Mouse (Mus musculus) MEL (cell line): Measurements from ENCODE around the gene Tunar. TPM values are rescaled to one million over a fixed set of nuclear protein-coding genes. Genes with fewer than 3 reads are reported as not detected.
A peak's percentile ranks its signal among the peaks of the same experiment; 100 is the strongest.

ENCODE experiments used
- DNase-seq: peaks from one replicate; pipeline ENCODE4 v3.0.0; 2011; ENCODE audit warnings: low read depth, low spot score
- H3K27ac ChIP-seq: 2 replicates; pipeline ENCODE4 v1.5.1; 2012; ENCODE audit warnings: low read depth, mild to moderate bottlenecking, control low read depth, low read length, moderate library complexity; ENCODE audit not compliant: control insufficient read depth
- H3K27me3 ChIP-seq, 2 experiments: fragments of 150-350 bp in 1 of 2; sonication (generic) in 1 of 2; 2 replicates each; pipeline ENCODE4 v1.6.1; 2012; ENCODE audit warnings: low read length in 2 of 2, mild to moderate bottlenecking in 2 of 2, improper control_type of control experiment in 1 of 2, moderate library complexity in 1 of 2; ENCODE audit not compliant: insufficient read depth in 2 of 2, control insufficient read depth in 1 of 2
- H3K36me3 ChIP-seq, 2 experiments: 2 replicates each; pipeline ENCODE4 v1.6.1; 2012 to 2014; ENCODE audit warnings: low read length in 2 of 2, improper control_type of control experiment in 1 of 2, inconsistent platforms in 1 of 2, mild to moderate bottlenecking in 1 of 2; ENCODE audit not compliant: insufficient read depth in 2 of 2, control insufficient read depth in 1 of 2
- H3K4me1 ChIP-seq, 2 experiments: fragments of 150-350 bp in 1 of 2; sonication (generic) in 1 of 2; 2 replicates each; pipeline ENCODE4 v1.6.1; 2012; ENCODE audit warnings: low read length in 2 of 2, improper control_type of control experiment in 1 of 2, mild to moderate bottlenecking in 1 of 2; ENCODE audit not compliant: insufficient read depth in 2 of 2, control insufficient read depth in 1 of 2
- H3K4me3 ChIP-seq, 2 experiments: fragments of 150-350 bp in 1 of 2; sonication (generic) in 1 of 2; 2 replicates each; pipeline ENCODE4 v1.5.1; 2012; ENCODE audit warnings: low read depth in 2 of 2, low read length in 2 of 2, mild to moderate bottlenecking in 2 of 2, moderate library complexity in 2 of 2, control low read depth in 1 of 2, improper control_type of control experiment in 1 of 2; ENCODE audit not compliant: control insufficient read depth in 1 of 2, insufficient read depth in 1 of 2
- H3K79me2 ChIP-seq: 2 replicates; pipeline ENCODE4 v1.6.1; 2012; ENCODE audit warnings: mild to moderate bottlenecking, low read length, moderate library complexity; ENCODE audit not compliant: control insufficient read depth, poor library complexity, insufficient read depth
- H3K9ac ChIP-seq: 2 replicates; pipeline ENCODE4 v1.6.1; 2012; ENCODE audit warnings: low read depth, mild to moderate bottlenecking, control low read depth, low read length, moderate library complexity; ENCODE audit not compliant: control insufficient read depth, poor library complexity, severe bottlenecking
- H3K9me3 ChIP-seq: fragments of 150-350 bp; sonication (generic); replicated peaks from 2 replicates; pipeline ENCODE4 v1.6.1; 2012; ENCODE audit warnings: mild to moderate bottlenecking, low read length, improper control_type of control experiment, moderate library complexity; ENCODE audit not compliant: insufficient read depth
- CHD1 ChIP-seq: IDR thresholded peaks from 2 replicates; pipeline ENCODE4 v1.6.1; 2012; ENCODE audit warnings: low read depth, mild to moderate bottlenecking, inconsistent platforms, low read length, improper control_type of control experiment
- CTCF ChIP-seq, 3 experiments: IDR thresholded peaks in 2 of 3; conservative IDR thresholded peaks in 1 of 3; 2 replicates each; pipeline ENCODE4 v1.5.1; 2011 to 2012; ENCODE audit warnings: low read length in 3 of 3, low read depth in 2 of 3, mild to moderate bottlenecking in 2 of 3, improper control_type of control experiment in 1 of 3, inconsistent platforms in 1 of 3, mixed read lengths in 1 of 3, moderate library complexity in 1 of 3; ENCODE audit not compliant: control insufficient read depth in 1 of 3, insufficient read depth in 1 of 3, poor library complexity in 1 of 3, severe bottlenecking in 1 of 3
- ELF1 ChIP-seq: IDR thresholded peaks from 2 replicates; pipeline ENCODE4 v1.6.1; 2014; ENCODE audit warnings: low read depth, mild to moderate bottlenecking, inconsistent platforms, low read length, improper control_type of control experiment, moderate library complexity
- ETS1 ChIP-seq: IDR thresholded peaks from 2 replicates; pipeline ENCODE4 v1.6.1; 2012; ENCODE audit warnings: low read depth, mild to moderate bottlenecking, inconsistent platforms, low read length, improper control_type of control experiment, moderate library complexity
- GABPA ChIP-seq: IDR thresholded peaks from 2 replicates; pipeline ENCODE4 v1.6.1; 2012; ENCODE audit warnings: low read depth, mild to moderate bottlenecking, inconsistent platforms, low read length, improper control_type of control experiment, moderate library complexity
- GATA1 ChIP-seq: IDR thresholded peaks from 2 replicates; pipeline ENCODE4 v1.6.1; 2011; ENCODE audit warnings: low read depth, low read length, improper control_type of control experiment
- KAT2A ChIP-seq: conservative IDR thresholded peaks from 2 replicates; pipeline ENCODE4 v1.6.1; 2012; ENCODE audit warnings: low read depth, low read length, improper control_type of control experiment, inconsistent platforms
- MAFK ChIP-seq: IDR thresholded peaks from 2 replicates; pipeline ENCODE4 v1.6.1; 2011; ENCODE audit warnings: low read depth, mild to moderate bottlenecking, low read length, improper control_type of control experiment, borderline replicate concordance
- MAX ChIP-seq: IDR thresholded peaks from 2 replicates; pipeline ENCODE4 v1.6.1; 2011; ENCODE audit warnings: low read length, improper control_type of control experiment
- MAZ ChIP-seq: IDR thresholded peaks from 2 replicates; pipeline ENCODE4 v1.6.1; 2012; ENCODE audit warnings: low read depth, mild to moderate bottlenecking, inconsistent platforms, low read length, improper control_type of control experiment
- MXI1 ChIP-seq: IDR thresholded peaks from 2 replicates; pipeline ENCODE4 v1.6.1; 2011; ENCODE audit warnings: mild to moderate bottlenecking, low read depth, low read length, improper control_type of control experiment
- MYB ChIP-seq: IDR thresholded peaks from 2 replicates; pipeline ENCODE4 v1.6.1; 2011; ENCODE audit warnings: mild to moderate bottlenecking, low read depth, low read length, improper control_type of control experiment
- MYC ChIP-seq: IDR thresholded peaks from 2 replicates; pipeline ENCODE4 v1.6.1; 2011; ENCODE audit warnings: low read depth, mild to moderate bottlenecking, low read length, improper control_type of control experiment, moderate library complexity
- NRF1 ChIP-seq: IDR thresholded peaks from 2 replicates; pipeline ENCODE4 v1.6.1; 2014; ENCODE audit warnings: low read depth, mild to moderate bottlenecking, inconsistent platforms, low read length, improper control_type of control experiment, moderate library complexity; ENCODE audit not compliant: poor library complexity, insufficient read depth, severe bottlenecking
- POLR2A ChIP-seq, 2 experiments: IDR thresholded peaks; 2 replicates each; pipeline ENCODE4 v1.6.1; 2011 to 2012; ENCODE audit warnings: low read length in 2 of 2, mild to moderate bottlenecking in 2 of 2, control low read depth in 1 of 2, improper control_type of control experiment in 1 of 2, low read depth in 1 of 2, moderate library complexity in 1 of 2; ENCODE audit not compliant: control insufficient read depth in 1 of 2, insufficient read depth in 1 of 2, poor library complexity in 1 of 2
- POLR2AphosphoS2 ChIP-seq: IDR thresholded peaks from 2 replicates; pipeline ENCODE4 v1.6.1; 2011; ENCODE audit warnings: low read length, improper control_type of control experiment
- POLR2AphosphoS5 ChIP-seq: IDR thresholded peaks from 2 replicates; pipeline ENCODE4 v1.6.1; 2012; ENCODE audit warnings: low read depth, borderline replicate concordance, mild to moderate bottlenecking, inconsistent platforms, low read length, moderate library complexity, mixed read lengths
- SIN3A ChIP-seq: IDR thresholded peaks from 2 replicates; pipeline ENCODE4 v1.6.1; 2012; ENCODE audit warnings: low read length, improper control_type of control experiment, inconsistent platforms
- SMC3 ChIP-seq: IDR thresholded peaks from 2 replicates; pipeline ENCODE4 v1.6.1; 2011; ENCODE audit warnings: low read depth, low read length, improper control_type of control experiment
- TBP ChIP-seq: IDR thresholded peaks from 2 replicates; pipeline ENCODE4 v1.8.0; 2011; ENCODE audit warnings: low read depth, low read length, improper control_type of control experiment
- UBTF ChIP-seq: IDR thresholded peaks from 2 replicates; pipeline ENCODE4 v1.6.1; 2012; ENCODE audit warnings: low read depth, mild to moderate bottlenecking, inconsistent platforms, low read length, improper control_type of control experiment, moderate library complexity, borderline replicate concordance; ENCODE audit not compliant: insufficient read depth
- USF1 ChIP-seq: IDR thresholded peaks from 2 replicates; pipeline ENCODE4 v1.6.1; 2014; ENCODE audit warnings: low read depth, mild to moderate bottlenecking, inconsistent platforms, low read length, improper control_type of control experiment, moderate library complexity
- ZC3H11A ChIP-seq: IDR thresholded peaks from 2 replicates; pipeline ENCODE4 v1.6.1; 2012; ENCODE audit warnings: low read depth, mild to moderate bottlenecking, inconsistent platforms, low read length, improper control_type of control experiment
- ZMIZ1 ChIP-seq: IDR thresholded peaks from 2 replicates; pipeline ENCODE4 v1.6.1; 2012; ENCODE audit warnings: low read depth, mild to moderate bottlenecking, inconsistent platforms, low read length, improper control_type of control experiment, moderate library complexity
- polyA plus RNA-seq, 2 experiments: library from polyadenylated mRNA; stranded (reverse) in 1 of 2; unstranded in 1 of 2; fragments of >175 nt in 1 of 2; fragments of >200 nt in 1 of 2; gene quantifications; 2 replicates each; pipeline versions ENCODE4 v1.2.1 to v1.2.4; 2012; ENCODE audit warnings: low replicate concordance in 2 of 2, low read depth in 1 of 2; ENCODE audit not compliant: insufficient read length in 2 of 2, insufficient read depth in 1 of 2, missing spikeins in 1 of 2
- total RNA-seq: library from RNA; depleted of rRNA; stranded (reverse); fragments of 300-350 nt; gene quantifications from 2 replicates; pipeline ENCODE4 v1.2.3, GENCODE M21; 2012

The Tunar gene
- total and polyA plus RNA-seq, 3 experiments = not detected

- Histone ChIP-seq H3K27me3 (no peaks in the 10 kb centered on the region), H3K9me3 (no peaks in the 10 kb centered on the region), H3K36me3 (no peaks in the 10 kb centered on the region), H3K79me2 (no peaks in the 10 kb centered on the region), H3K27ac (no peak overlapping the region), H3K4me1 (no peaks in the 10 kb centered on the region), H3K9ac (no peak overlapping the region), H3K4me3 (no peak overlapping the region)
- TF ChIP-seq TBP = no peak
- TF ChIP-seq CTCF (IDR thresholded peaks at IDR 0.05 in 2 of 3, conservative IDR thresholded peaks at IDR 0.05 in 1 of 3; ENCODE audit: control insufficient read depth in 1 of 3, insufficient read depth in 1 of 3, low read depth in 2 of 3, low read length in 3 of 3, poor library complexity in 1 of 3, severe bottlenecking in 1 of 3) = no peak
- no peak for TF ChIP-seq ELF1
- no peak for TF ChIP-seq MAZ
- no peak for TF ChIP-seq USF1
- no peak for TF ChIP-seq MAFK
- TF ChIP-seq GATA1 = no peak
- TF ChIP-seq MXI1 = no peak
- TF ChIP-seq MAX = no peak
- peak; percentile 3 for DNase-seq
Observed at GRCm38 (mm10) chr12:105427039-105427757, 93.5 kb downstream of the Tunar start.

- H3K9ac ChIP-seq = no peak overlapping the region
- H3K4me1 ChIP-seq = no peaks in the 10 kb centered on the region
- no peaks in the 10 kb centered on the region for H3K9me3 ChIP-seq
- H3K27ac ChIP-seq = no peak overlapping the region
- no peaks in the 10 kb centered on the region for H3K36me3 ChIP-seq
- no peak for TF ChIP-seq SIN3A
- no peak for TF ChIP-seq CHD1
- no peak for TF ChIP-seq ETS1
- no peak for TF ChIP-seq ZC3H11A
- no peak for TF ChIP-seq UBTF
- TF ChIP-seq MXI1 = no peak
- TF ChIP-seq MYC = no peak
- TF ChIP-seq POLR2A (IDR thresholded peaks at IDR 0.05; ENCODE audit: control insufficient read depth in 1 of 2, insufficient read depth in 1 of 2, low read depth in 1 of 2, low read length in 2 of 2, poor library complexity in 1 of 2) = no peak
- no peak for TF ChIP-seq POLR2AphosphoS5
- no peak for TF ChIP-seq POLR2AphosphoS2
- no peak for TF ChIP-seq MYB
- no peak for TF ChIP-seq NRF1
- no peak for TF ChIP-seq SMC3
- no peak for TF ChIP-seq KAT2A
- TF ChIP-seq ZMIZ1 = no peak
- TF ChIP-seq GABPA = no peak
- no peak for TF ChIP-seq MAFK
- TF ChIP-seq CTCF (IDR thresholded peaks at IDR 0.05 in 2 of 3, conservative IDR thresholded peaks at IDR 0.05 in 1 of 3; ENCODE audit: control insufficient read depth in 1 of 3, insufficient read depth in 1 of 3, low read depth in 2 of 3, low read length in 3 of 3, poor library complexity in 1 of 3, severe bottlenecking in 1 of 3) = no peak
- H3K79me2 ChIP-seq = no peaks in the 10 kb centered on the region
- H3K27me3 ChIP-seq = no peaks in the 10 kb centered on the region
- DNase-seq = no peak
- no peak overlapping the region for H3K4me3 ChIP-seq
Observed at GRCm38 (mm10) chr12:105431872-105432271, 98.2 kb downstream of the Tunar start.
